Mouse (Mus musculus): ENCODE data around the gene Zfp661.

Zfp661 gene

GRCm38 (mm10) chr2:127550446-127550845, 36.4 kb downstream of the Zfp661 start:
- no peak for DNase-seq

DNA sequence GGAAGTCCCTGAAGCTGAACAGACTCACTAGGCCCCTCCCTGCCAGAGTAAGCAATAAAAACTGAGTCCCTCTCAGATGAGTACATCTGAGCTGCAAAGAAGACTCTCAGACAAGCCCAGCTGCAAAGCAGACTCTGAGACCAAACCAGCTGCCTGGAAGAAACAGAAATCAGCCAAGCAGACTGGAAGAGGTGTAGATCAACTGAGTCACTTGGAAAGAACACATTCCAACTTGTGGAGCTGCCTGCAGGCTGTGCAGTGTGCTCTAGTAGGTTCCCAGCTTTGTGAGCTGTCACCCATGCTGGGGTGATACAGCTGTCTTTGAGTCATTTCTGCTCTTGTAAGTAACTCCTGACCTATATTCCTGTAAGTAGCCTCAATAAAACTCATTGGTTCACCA, 37.2 kb downstream of the Zfp661 start:
- DNase-seq = no peak

GRCm38 (mm10) chr2:127548342-127549074, 38.4 kb downstream of the Zfp661 start:
- DNase-seq = no peak

DNA sequence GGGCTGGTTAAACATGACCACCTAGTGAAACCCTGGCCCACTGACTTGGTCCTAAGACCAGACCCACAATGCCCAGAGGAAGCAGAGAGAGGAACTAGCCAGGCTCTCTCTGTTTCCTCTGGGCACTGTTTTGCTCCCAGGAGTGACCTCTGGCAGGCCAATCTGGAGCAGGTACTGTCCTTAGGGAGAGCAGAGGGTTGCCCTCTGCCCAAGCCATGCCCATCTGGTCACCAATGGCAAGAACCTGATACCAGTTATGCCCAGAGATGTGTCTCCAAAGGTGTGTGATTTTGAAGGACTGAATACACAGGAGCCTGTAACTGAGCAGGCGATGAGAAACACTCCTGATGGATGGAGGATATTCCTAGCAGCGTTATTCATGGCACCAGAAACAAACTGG, 45.2 kb downstream of the Zfp661 start:
- no peak for DNase-seq

GRCm38 (mm10) chr2:127541185-127541584, 45.7 kb downstream of the Zfp661 start, which contains the start of gene Prom2:
Prom2 (minus strand) TSS chr2:127541467.
- no peak for DNase-seq

DNA sequence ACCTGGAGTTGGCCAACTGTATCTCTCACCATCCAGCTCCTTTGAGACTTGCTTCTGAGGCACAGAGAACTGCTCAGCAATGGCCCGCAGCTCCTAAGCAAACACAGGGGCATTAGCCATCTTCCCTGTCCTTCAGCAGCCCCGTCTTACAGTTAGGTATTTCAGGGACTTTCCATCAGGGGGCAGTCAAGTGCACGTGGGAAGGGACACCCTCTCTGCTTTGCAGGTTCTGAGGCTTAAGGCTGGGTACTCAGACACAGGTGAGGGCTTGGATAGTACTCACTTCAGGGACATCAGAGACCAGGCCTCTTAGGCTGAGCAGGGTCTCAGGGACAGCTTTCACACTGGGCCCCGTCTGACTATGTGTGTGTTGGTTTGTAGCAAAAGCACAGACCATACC, 47.4 kb downstream of the Zfp661 start:
- no peak for DNase-seq

GRCm38 (mm10) chr2:127537548-127537947, 49.3 kb downstream of the Zfp661 start:
- no peak for DNase-seq

- no peak for DNase-seq
Observed at GRCm38 (mm10) chr2:127535363-127535762, 51.5 kb downstream of the Zfp661 start.

- DNase-seq = no peak
Observed at GRCm38 (mm10) chr2:127532379-127532778, 54.5 kb downstream of the Zfp661 start.

DNA sequence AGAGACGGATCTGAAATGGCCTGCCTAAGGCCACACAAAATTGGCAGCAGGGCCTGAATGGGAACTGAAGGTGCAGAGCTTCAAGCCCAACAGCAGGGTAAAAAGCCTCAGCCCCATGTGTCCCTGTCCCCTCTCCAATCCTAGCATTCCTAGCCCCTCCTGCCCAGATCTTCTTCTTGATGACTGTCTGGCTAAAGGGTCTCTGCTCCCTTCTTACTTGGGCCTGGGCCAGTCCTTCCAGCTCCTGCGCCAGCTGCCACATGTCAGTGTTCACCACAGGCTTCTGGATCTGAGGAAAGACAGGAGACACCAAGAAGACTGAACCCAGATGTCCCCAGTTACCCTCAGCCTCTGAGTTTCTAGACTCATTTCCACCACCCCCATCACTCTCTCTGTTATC, 55.3 kb downstream of the Zfp661 start:
- no peak for DNase-seq

GRCm38 (mm10) chr2:127530418-127530817, 56.5 kb downstream of the Zfp661 start:
- DNase-seq = no peak

DNA sequence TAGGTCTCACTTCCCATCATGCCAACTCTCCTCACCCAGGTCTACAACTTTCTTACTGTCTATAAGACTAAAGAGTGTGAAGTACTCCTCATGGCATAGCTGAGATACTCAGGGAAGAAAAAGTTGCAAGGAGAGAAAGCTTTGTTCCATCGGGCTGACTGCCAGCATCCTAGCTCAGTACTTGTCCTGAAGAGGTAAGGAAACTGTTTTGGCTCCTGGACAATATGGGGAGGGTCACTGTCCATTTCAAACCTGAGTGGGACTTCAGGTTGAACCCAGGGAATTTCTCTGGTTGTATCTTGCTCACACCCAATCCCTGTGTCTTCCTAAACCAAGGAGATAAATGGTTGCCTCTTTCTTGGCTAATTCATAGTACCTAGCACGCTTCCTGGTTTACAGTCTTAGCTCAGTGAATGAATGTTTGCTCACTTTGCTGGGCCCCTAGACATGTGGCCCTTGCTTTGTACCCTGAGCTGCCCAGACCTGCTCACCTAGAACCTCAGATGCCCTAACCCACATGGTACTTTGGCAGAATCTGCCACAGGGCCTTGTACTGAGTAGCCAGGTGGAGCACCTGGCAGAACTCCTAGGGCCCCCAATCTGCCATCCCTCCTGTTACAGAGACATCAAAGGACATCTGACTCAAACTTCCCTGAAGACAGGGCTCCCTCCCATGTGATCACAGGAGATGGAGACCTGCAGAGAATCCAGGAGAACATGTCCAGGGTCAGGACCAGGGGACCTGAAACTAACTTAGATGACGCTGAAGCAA, 61.7 kb downstream of the Zfp661 start:
- no peak for DNase-seq

Data from right cerebral cortex, postnatal 4 days (tissue).